In the genomic region with DNA sequence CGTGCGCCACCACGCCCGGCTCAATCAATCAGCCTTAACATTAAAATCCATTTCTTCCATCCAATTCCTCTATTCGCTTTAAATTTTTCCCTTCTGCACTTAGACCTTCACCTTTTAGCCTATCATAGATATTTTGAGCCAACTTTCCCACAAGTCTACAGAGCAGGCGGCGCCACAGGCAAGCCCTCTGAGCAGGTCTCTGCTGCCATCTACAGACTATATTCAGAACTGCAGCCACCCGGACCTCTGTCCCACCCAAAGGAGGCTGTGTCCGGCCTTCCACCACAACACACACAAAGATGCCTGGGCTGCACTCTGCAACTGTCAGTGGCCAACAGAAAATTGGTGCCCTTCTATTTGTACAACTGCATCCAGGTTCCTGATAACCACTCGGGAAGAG, we compare ENCODE assay signal across 8 mouse cellular contexts. TPM values are rescaled to one million over a fixed set of nuclear protein-coding genes. Genes with fewer than 3 reads are reported as not detected.
DNase-seq lines count a peak whose midpoint lies in the region; ATAC-seq and TF ChIP-seq lines count a peak whose summit lies in the region.

No protein-coding gene starts in this region.

- ATAC-seq in lung, postnatal 0 days, result no peak

- no peak overlapping the region for H3K4me3 ChIP-seq in heart, adult 2 months
- H3K4me3 ChIP-seq in lung, postnatal 0 days (ENCODE audit: low read depth, low read length), result no peak overlapping the region

- no peak overlapping the region for H3K9ac ChIP-seq in heart, adult 2 months (ENCODE audit: low read depth, low read length)
- no peak overlapping the region for H3K9ac ChIP-seq in lung, postnatal 0 days (replicated peaks; ENCODE audit: low read depth)

- no peaks in the 10 kb centered on the region for H3K9me3 ChIP-seq in lung, postnatal 0 days (ENCODE audit: low read length)

- TF ChIP-seq EP300 in heart, adult 2 months (IDR thresholded peaks at IDR 0.05; ENCODE audit: insufficient read depth, low read depth, low read length), result peak; percentile 91
- TF ChIP-seq EP300 in lung, postnatal 0 days (IDR thresholded peaks at IDR 0.05), result no peak

- no peak; the same call in 1 of the 2 replicates for TF ChIP-seq CTCF in heart, adult 2 months (IDR thresholded peaks at IDR 0.05)
- peak; percentile 98 for TF ChIP-seq CTCF in lung, postnatal 0 days (IDR thresholded peaks at IDR 0.05)

- peak; percentile 80 for DNase-seq in CD4-positive helper T cell, adult 2 months (ENCODE audit: low read depth, low spot score)
- peak; percentile 83 to 95 for DNase-seq in adrenal gland, adult (ENCODE audit: inconsistent age in 2 of 2, low spot score in 1 of 2)
- DNase-seq in embryo, embryonic 11 days, result peak; percentile 81
- DNase-seq in heart, adult 2 months, result peak; percentile 84 to 91
- DNase-seq in layer of hippocampus, adult 18-20 months (ENCODE audit: low spot score in 2 of 2), result peak; percentile 57 to 86
- DNase-seq in lung, postnatal 0 days (ENCODE audit: low spot score), result peak; percentile 90
- DNase-seq in ovary, postnatal 36 days (ENCODE audit: low spot score), result peak; percentile 78
- DNase-seq in thymus, postnatal 25 days, result peak; percentile 83

- intact Hi-C loops in heart, adult 2 months (cut with DNase I), result loop anchor here (1.0 to 5.0 kb wide), 5 partner anchors 45 to 388 kb away; no protein-coding TSS in a partner anchor

- H3K27me3 ChIP-seq in heart, adult 2 months (ENCODE audit: control insufficient read depth, insufficient read depth, low read length), result no peaks in the 10 kb centered on the region
- H3K27me3 ChIP-seq in lung, postnatal 0 days (replicated peaks; ENCODE audit: insufficient read depth, low read length), result no peaks in the 10 kb centered on the region

- peak overlapping the region; percentile 0; the same call in 1 of the 2 replicates for H3K27ac ChIP-seq in heart, adult 2 months
- H3K27ac ChIP-seq in lung, postnatal 0 days (ENCODE audit: low read length), result no peak overlapping the region

- no peak overlapping the region for H3K4me2 ChIP-seq in lung, postnatal 0 days (replicated peaks; ENCODE audit: low read depth, low read length)

- no peaks in the 10 kb centered on the region for H3K79me2 ChIP-seq in heart, adult 2 months (replicated peaks; ENCODE audit: control insufficient read depth, insufficient read depth, low read length)

- WGBS in heart, adult 2 months, result 34% methylated on average over 10 of the region's 10 CpGs
- 31% methylated on average over 10 of the region's 10 CpGs for WGBS in lung, postnatal 0 days

- TF ChIP-seq POLR2A in heart, adult 2 months (IDR thresholded peaks at IDR 0.05; ENCODE audit: insufficient read depth, low read depth, low read length), result no peak

- no peaks in the 10 kb centered on the region for H3K36me3 ChIP-seq in heart, adult 2 months (ENCODE audit: control insufficient read depth, insufficient read depth, low read length)
- no peaks in the 10 kb centered on the region for H3K36me3 ChIP-seq in lung, postnatal 0 days (ENCODE audit: insufficient read depth, low read length)

- peaks cover 7% of the 10 kb centered on the region for H3K4me1 ChIP-seq in heart, adult 2 months (ENCODE audit: control insufficient read depth, insufficient read depth, low read length)
- peaks cover 10% of the 10 kb centered on the region; the same call in 1 of the 2 replicates for H3K4me1 ChIP-seq in lung, postnatal 0 days (ENCODE audit: insufficient read depth, low read depth, low read length)

RNA-seq across cellular contexts. Expression of gene Mapkapk3, which starts 1.2 kb away (rescaled TPM):
- total RNA-seq in heart, adult 2 months (2021), result 10 to 100 TPM; 29.0 to 36.0 TPM
- polyA plus RNA-seq in heart, adult 2 months (2012; rRNA removed), result 26.1 and 40.8 TPM in 2 replicates
- 1 to 10 TPM; 1.8 to 2.2 TPM for total RNA-seq in layer of hippocampus, adult 18-20 months (2021)
- 22.9 and 24.6 TPM in 2 replicates for polyA plus RNA-seq in lung, postnatal 0 days (2015; fragmentation: Nextera tagmentation; extraction: Ambion mirVana)

RNA-seq across cellular contexts. Expression of gene Cish, which starts 4.9 kb away (rescaled TPM):
- 100 to 1,000 TPM; 151 to 167 TPM for total RNA-seq in heart, adult 2 months (2021)
- polyA plus RNA-seq in heart, adult 2 months (2012; rRNA removed), result 89.8 and 118 TPM in 2 replicates
- 1 to 10 TPM; 3.0 to 6.3 TPM for total RNA-seq in layer of hippocampus, adult 18-20 months (2021)
- polyA plus RNA-seq in lung, postnatal 0 days (2015; fragmentation: Nextera tagmentation; extraction: Ambion mirVana), result 49.2 and 52.3 TPM in 2 replicates

RNA-seq across cellular contexts. Expression of gene Hemk1, which starts 47.3 kb away (rescaled TPM):
- total RNA-seq in heart, adult 2 months (2021), result 10 to 100 TPM; 21.2 to 21.4 TPM
- 30.3 and 37.0 TPM in 2 replicates for polyA plus RNA-seq in heart, adult 2 months (2012; rRNA removed)
- 10 to 100 TPM; 14.5 to 14.9 TPM for total RNA-seq in layer of hippocampus, adult 18-20 months (2021)
- polyA plus RNA-seq in lung, postnatal 0 days (2015; fragmentation: Nextera tagmentation; extraction: Ambion mirVana), result 5.9 and 8.3 TPM in 2 replicates

RNA-seq across cellular contexts. Expression of gene 6430571L13Rik, which starts 49.5 kb away (rescaled TPM):
- 1 to 10 TPM; 5.2 to 6.5 TPM for total RNA-seq in heart, adult 2 months (2021)
- polyA plus RNA-seq in heart, adult 2 months (2012; rRNA removed), result 4.1 and 5.0 TPM in 2 replicates
- total RNA-seq in layer of hippocampus, adult 18-20 months (2021), result 1 to 10 TPM; 2.5 to 3.2 TPM
- 0.23 and 0.36 TPM in 2 replicates for polyA plus RNA-seq in lung, postnatal 0 days (2015; fragmentation: Nextera tagmentation; extraction: Ambion mirVana)

RNA-seq across cellular contexts. Expression of gene Dock3, which starts 59.2 kb away (rescaled TPM):
- total RNA-seq in heart, adult 2 months (2021), result 1 to 10 TPM; 6.6 to 9.0 TPM
- 0.26 and 1.0 TPM in 2 replicates for polyA plus RNA-seq in heart, adult 2 months (2012; rRNA removed)
- total RNA-seq in layer of hippocampus, adult 18-20 months (2021), result 100 to 1,000 TPM; 105 to 112 TPM
- polyA plus RNA-seq in lung, postnatal 0 days (2015; fragmentation: Nextera tagmentation; extraction: Ambion mirVana), result 0.08 TPM in 1 of 2 replicates, not detected in the other

Comparison
In these comparisons a context has a peak if more than half of its experiments do, and no peak if none do; other contexts are left out.
1. RNA of gene Mapkapk3, which starts 1.2 kb away (total RNA-seq): 29.0 to 36.0 TPM in heart, adult 2 months; 1.8 to 2.2 TPM in layer of hippocampus, adult 18-20 months; every median in the first group is over 4 times any median in the second.
2. RNA of gene Cish, which starts 4.9 kb away (total RNA-seq): 151 to 167 TPM in heart, adult 2 months; 3.0 to 6.3 TPM in layer of hippocampus, adult 18-20 months; every median in the first group is over 10 times any median in the second.
3. Peak in every context shown above with its lines, with median percentiles within 50 percentile points of each other: DNase-seq.